Mouse (Mus musculus): ENCODE results near the gene Prkar1a.

Prkar1a gene

GRCm38 (mm10) chr11:109649206-109649605 is at the start of gene Prkar1a:
Prkar1a (plus strand) TSS chr11:109649405.
- peak; percentile 71 for DNase-seq

- no peak for DNase-seq
These were observed 41.6 kb upstream of the Prkar1a start for GRCm38 (mm10) chr11:109607600-109607999.

GRCm38 (mm10) chr11:109608976-109609625 is 40.1 kb upstream of the Prkar1a start:
- DNase-seq = no peak

- no peak for DNase-seq
These were observed 39.0 kb upstream of the Prkar1a start for GRCm38 (mm10) chr11:109610046-109610794.

GRCm38 (mm10) chr11:109610795-109611302 is 38.4 kb upstream of the Prkar1a start:
- no peak for DNase-seq

GRCm38 (mm10) chr11:109611303-109612149 is 37.7 kb upstream of the Prkar1a start, which contains the start of gene Wipi1:
Wipi1 (minus strand) TSS chr11:109611967.
- peak; percentile 99 for DNase-seq

GRCm38 (mm10) chr11:109612871-109613529 is 36.2 kb upstream of the Prkar1a start:
- no peak for DNase-seq

GRCm38 (mm10) chr11:109615286-109615685 is 33.9 kb upstream of the Prkar1a start:
- peak; percentile 16 for DNase-seq

GRCm38 (mm10) chr11:109616352-109616751 is 32.9 kb upstream of the Prkar1a start:
- peak; percentile 22 for DNase-seq

- DNase-seq = peak; percentile 14
These were observed 32.4 kb upstream of the Prkar1a start for GRCm38 (mm10) chr11:109616766-109617165.

- peak; percentile 56 for DNase-seq
These were observed 30.1 kb upstream of the Prkar1a start for GRCm38 (mm10) chr11:109619055-109619454.

GRCm38 (mm10) chr11:109620356-109620755 is 28.8 kb upstream of the Prkar1a start:
- peak; percentile 18 for DNase-seq

- DNase-seq = peak; percentile 65
These were observed 28.0 kb upstream of the Prkar1a start for GRCm38 (mm10) chr11:109621183-109621582.

- peak; percentile 17 for DNase-seq
These were observed 26.6 kb upstream of the Prkar1a start for GRCm38 (mm10) chr11:109622518-109623037.

GRCm38 (mm10) chr11:109623238-109623637 is 26.0 kb upstream of the Prkar1a start:
- no peak for DNase-seq

GRCm38 (mm10) chr11:109627648-109628047 is 21.6 kb upstream of the Prkar1a start:
- DNase-seq = peak; percentile 13

GRCm38 (mm10) chr11:109628099-109628498 is 21.1 kb upstream of the Prkar1a start:
- DNase-seq = no peak

GRCm38 (mm10) chr11:109629021-109629521 is 20.1 kb upstream of the Prkar1a start:
- DNase-seq = peak; percentile 65

GRCm38 (mm10) chr11:109634928-109635327 is 14.3 kb upstream of the Prkar1a start:
- no peak for DNase-seq

- DNase-seq = no peak
These were observed 13.3 kb upstream of the Prkar1a start for GRCm38 (mm10) chr11:109635871-109636395.

- DNase-seq = no peak
These were observed 7.5 kb upstream of the Prkar1a start for GRCm38 (mm10) chr11:109641498-109642222.
